Mouse (Mus musculus) left cerebral cortex, adult 18-20 months (tissue): ENCODE data around the gene Noto. TPM values are rescaled to one million over a fixed set of nuclear protein-coding genes. Genes with fewer than 3 reads are reported as not detected.
A peak's percentile ranks its signal among the peaks of the same experiment; 100 is the strongest.

Experiments used
- DNase-seq, 2 experiments: peaks; one replicate each; pipeline ENCODE4 v3.0.0; 2021 to 2022; ENCODE audit warnings: low spot score in 2 of 2, mixed read lengths in 1 of 2
- long read RNA-seq, 2 experiments: library from polyadenylated mRNA; stranded (forward); transcript quantifications; one replicate each; pipeline ENCODE4 v2.0.0; 2021
- total RNA-seq, 2 experiments: library from RNA; stranded (reverse); gene quantifications; 2 replicates each; pipeline ENCODE4 v1.2.3; 2021

Gene Noto
- not detected for total RNA-seq
- long read RNA-seq, experiment 1: 0 reads
- long read RNA-seq, experiment 2: 0 reads

GRCm38 (mm10) chr6:85423836-85424379 lies at the start of gene Noto:
Gene Noto, plus strand, starts transcription at chr6:85423886.
- DNase-seq: no peak

GRCm38 (mm10) chr6:85373951-85374733 lies 49.5 kb upstream of the Noto start, which contains the start of gene Rab11fip5:
Gene Rab11fip5, minus strand, starts transcription at chr6:85374634.
- peak in 1 of 2 experiments; percentile 44 for DNase-seq

- DNase-seq: peak; percentile 93 to 95
These were observed 49.0 kb upstream of the Noto start for GRCm38 (mm10) chr6:85374734-85375114.

- DNase-seq: no peak
These were observed 46.5 kb upstream of the Noto start for GRCm38 (mm10) chr6:85377066-85377734.

- no peak for DNase-seq
These were observed 45.8 kb upstream of the Noto start for GRCm38 (mm10) chr6:85377876-85378275.

GRCm38 (mm10) chr6:85378629-85379028 lies 45.1 kb upstream of the Noto start:
- DNase-seq: no peak

GRCm38 (mm10) chr6:85380201-85380900 lies 43.3 kb upstream of the Noto start:
- DNase-seq: peak; percentile 78 to 80

GRCm38 (mm10) chr6:85380901-85381647 lies 42.6 kb upstream of the Noto start:
- no peak for DNase-seq

- no peak for DNase-seq
These were observed 42.1 kb upstream of the Noto start for GRCm38 (mm10) chr6:85381648-85382020.

- DNase-seq: no peak
These were observed 40.9 kb upstream of the Noto start for GRCm38 (mm10) chr6:85382791-85383190.

- DNase-seq: no peak
These were observed 35.1 kb upstream of the Noto start for GRCm38 (mm10) chr6:85388608-85389007.

- peak; percentile 66 to 75 for DNase-seq
These were observed 31.9 kb upstream of the Noto start for GRCm38 (mm10) chr6:85391803-85392202.

GRCm38 (mm10) chr6:85395360-85395759 lies 28.3 kb upstream of the Noto start:
- no peak for DNase-seq

- peak; percentile 49 to 63 for DNase-seq
These were observed 26.5 kb upstream of the Noto start for GRCm38 (mm10) chr6:85397165-85397564.

- no peak for DNase-seq
These were observed 24.0 kb upstream of the Noto start for GRCm38 (mm10) chr6:85399715-85400114.

- no peak for DNase-seq
These were observed 21.1 kb upstream of the Noto start for GRCm38 (mm10) chr6:85402613-85403012.

- no peak for DNase-seq
These were observed 20.6 kb upstream of the Noto start for GRCm38 (mm10) chr6:85403039-85403438.

- DNase-seq: peak in 1 of 2 experiments; percentile 6
These were observed 14.7 kb upstream of the Noto start for GRCm38 (mm10) chr6:85409003-85409402.

- DNase-seq: peak; percentile 31 to 52
These were observed 12.9 kb upstream of the Noto start for GRCm38 (mm10) chr6:85410771-85411273.

GRCm38 (mm10) chr6:85415829-85416228 lies 7.9 kb upstream of the Noto start:
- DNase-seq: no peak

GRCm38 (mm10) chr6:85419150-85419549 lies 4.5 kb upstream of the Noto start:
- DNase-seq: no peak
